Mouse (Mus musculus): ENCODE data around the gene Srpk2.

- TF ChIP-seq CTCF (IDR thresholded peaks at IDR 0.05; ENCODE audit: low read depth, low read length) (no peak), POLR2A (IDR thresholded peaks at IDR 0.05; ENCODE audit: borderline replicate concordance, low read depth, low read length) (no peak)
These were observed 85.2 kb downstream of the Srpk2 start for GRCm38 (mm10) chr5:23599171-23599570.

Measured in bone marrow macrophage, adult 2 months (primary cell).